Mouse (Mus musculus) CH12.LX (cell line): Measurements from ENCODE around the gene Hps3. TPM values are rescaled to one million over a fixed set of nuclear protein-coding genes. Genes with fewer than 3 reads are reported as not detected.
"Not testable (repeated sequence)": the region's sequence is repeated elsewhere in the genome, so short reads cannot be mapped to it uniquely, and the experiment has no call there.

Experiments
- DNase-seq: peaks from one replicate; pipeline ENCODE4 v3.0.0-alpha.2; 2013; ENCODE audit errors: extremely low read depth
- H3K27ac ChIP-seq: 2 replicates; pipeline ENCODE4 v1.5.1; 2012; ENCODE audit warnings: low read depth, mild to moderate bottlenecking, control low read depth, moderate library complexity; ENCODE audit not compliant: insufficient read depth
- H3K27me3 ChIP-seq: replicated peaks from 2 replicates; pipeline ENCODE3; 2012; ENCODE audit warnings: inconsistent platforms
- H3K36me3 ChIP-seq, 2 experiments: replicated peaks in 1 of 2; 2 replicates each; pipeline versions ENCODE3 to v1.6.1; 2012; ENCODE audit warnings: inconsistent platforms in 1 of 2, low read length in 1 of 2, mild to moderate bottlenecking in 1 of 2, mixed read lengths in 1 of 2, moderate library complexity in 1 of 2; ENCODE audit not compliant: control insufficient read depth in 1 of 2, insufficient read depth in 1 of 2
- H3K4me1 ChIP-seq, 2 experiments: 2 replicates each; pipeline ENCODE4 v1.6.1; 2012; ENCODE audit warnings: inconsistent platforms in 1 of 2, moderate library complexity in 1 of 2; ENCODE audit not compliant: insufficient read depth in 2 of 2, control insufficient read depth in 1 of 2
- H3K4me2 ChIP-seq: 2 replicates; pipeline ENCODE4 v1.6.1; 2012; ENCODE audit warnings: low read depth, mild to moderate bottlenecking, control low read depth; ENCODE audit not compliant: poor library complexity, insufficient read depth, severe bottlenecking
- H3K4me3 ChIP-seq, 3 experiments: fragments of 150-350 bp in 1 of 3; sonication (generic) in 1 of 3; replicated peaks in 1 of 3; 2 replicates each; pipeline versions ENCODE3 to v1.5.1; 2011 to 2012; ENCODE audit warnings: low read depth in 2 of 3, low read length in 2 of 3, mild to moderate bottlenecking in 2 of 3, moderate library complexity in 2 of 3, control low read depth in 1 of 3, improper control_type of control experiment in 1 of 3, inconsistent platforms in 1 of 3, mixed read lengths in 1 of 3; ENCODE audit not compliant: poor library complexity in 1 of 3
- H3K79me2 ChIP-seq: replicated peaks from 2 replicates; pipeline ENCODE4 v1.6.1; 2012; ENCODE audit warnings: mild to moderate bottlenecking, moderate library complexity; ENCODE audit not compliant: control insufficient read depth, poor library complexity, insufficient read depth, severe bottlenecking; ENCODE audit errors: extremely low read depth
- H3K9ac ChIP-seq: 2 replicates; pipeline ENCODE4 v1.6.1; 2012; ENCODE audit warnings: low read depth, mild to moderate bottlenecking, control low read depth, moderate library complexity; ENCODE audit not compliant: insufficient read depth
- H3K9me3 ChIP-seq: replicated peaks from 2 replicates; pipeline ENCODE3; 2012; ENCODE audit warnings: low read length, inconsistent platforms, mixed read lengths
- BHLHE40 ChIP-seq: IDR thresholded peaks from 2 replicates; pipeline ENCODE4 v1.6.1; 2011; ENCODE audit warnings: mild to moderate bottlenecking, low read depth, low read length, improper control_type of control experiment
- E2F4 ChIP-seq: IDR thresholded peaks from 2 replicates; pipeline ENCODE4 v1.6.1; 2011; ENCODE audit warnings: low read depth, low read length, improper control_type of control experiment; ENCODE audit not compliant: insufficient replicate concordance
- EP300 ChIP-seq: IDR thresholded peaks from 2 replicates; pipeline ENCODE4 v1.6.1; 2011; ENCODE audit warnings: low read length, improper control_type of control experiment
- KAT2A ChIP-seq: IDR thresholded peaks from 2 replicates; pipeline ENCODE4 v1.6.1; 2012; ENCODE audit warnings: low read length, improper control_type of control experiment, inconsistent platforms; ENCODE audit not compliant: insufficient replicate concordance
- MEF2A ChIP-seq: IDR thresholded peaks from 2 replicates; pipeline ENCODE4 v1.6.1; 2014; ENCODE audit warnings: low read depth, mild to moderate bottlenecking, inconsistent platforms, low read length, improper control_type of control experiment, borderline replicate concordance
- RAD21 ChIP-seq: IDR thresholded peaks from 2 replicates; pipeline ENCODE4 v1.6.1; 2011; ENCODE audit warnings: low read depth, mild to moderate bottlenecking, low read length, improper control_type of control experiment, moderate library complexity
- SIN3A ChIP-seq: IDR thresholded peaks from 2 replicates; pipeline ENCODE4 v1.6.1; 2012; ENCODE audit warnings: low read length, improper control_type of control experiment, inconsistent platforms
- UBTF ChIP-seq: IDR thresholded peaks from 2 replicates; pipeline ENCODE4 v1.6.1; 2012; ENCODE audit warnings: low read depth, mild to moderate bottlenecking, inconsistent platforms, low read length, improper control_type of control experiment, moderate library complexity
- ZNF384 ChIP-seq: IDR thresholded peaks from 2 replicates; pipeline ENCODE4 v1.6.1; 2012; ENCODE audit warnings: low read depth, low read length, improper control_type of control experiment, inconsistent platforms
- dilution Hi-C: fragments of 300-500 bp; cut with MboI; formaldehyde crosslinking; loops from 2 replicates; pipeline ENCODE4 v1.14.3; 2020; ENCODE audit warnings: low sequenced_read_pairs; ENCODE audit not compliant: extremely low pct_unique_long_range_greater_than_20kb, extremely low pct_ligation_motif_present
- in situ Hi-C: fragments of 300-500 bp; cut with MboI; formaldehyde crosslinking; loops from 3 replicates; pipeline ENCODE4 v1.14.3; 2019; ENCODE audit warnings: low sequenced_read_pairs, low pct_ligation_motif_present, low pct_unique_long_range_greater_than_20kb, mixed read lengths
- polyA plus RNA-seq: library from polyadenylated mRNA; unstranded; fragments of >175 nt; gene quantifications from 2 replicates; pipeline ENCODE4 v1.2.1, GENCODE M21; 2012; ENCODE audit warnings: low read depth; ENCODE audit not compliant: insufficient read length
- total RNA-seq, 2 experiments: library from RNA; depleted of rRNA; stranded (reverse); fragments of 300-350 nt in 1 of 2; fragments of >200 nt in 1 of 2; gene quantifications; 2 replicates each; pipeline ENCODE4 v1.2.3; 2012 to 2014

Gene Hps3
- total and polyA plus RNA-seq, 3 experiments: 18.2 to 37.3 (median 31.8) TPM

DNA sequence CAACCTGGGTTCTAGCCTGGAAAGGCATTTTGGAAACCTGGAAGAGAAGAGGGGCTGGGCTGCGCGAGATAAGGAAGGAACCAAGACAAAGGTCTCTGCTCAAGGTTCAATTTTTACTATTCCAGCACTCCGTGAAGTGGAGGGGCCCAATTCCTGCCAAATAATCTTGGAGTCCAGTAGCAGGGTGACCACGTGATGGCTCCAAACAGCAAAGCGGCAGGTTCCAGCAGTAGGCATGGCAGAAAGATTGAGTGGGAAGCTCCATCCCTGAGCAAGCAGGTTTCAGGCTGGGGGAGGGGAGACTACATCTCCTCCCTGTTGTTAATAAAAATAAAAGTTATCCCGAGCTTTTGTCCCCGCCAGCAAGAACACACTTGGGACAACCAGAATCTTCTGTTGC, 6.3 kb upstream of the Hps3 start:
- in situ Hi-C loops: not testable (repeated sequence)

DNA sequence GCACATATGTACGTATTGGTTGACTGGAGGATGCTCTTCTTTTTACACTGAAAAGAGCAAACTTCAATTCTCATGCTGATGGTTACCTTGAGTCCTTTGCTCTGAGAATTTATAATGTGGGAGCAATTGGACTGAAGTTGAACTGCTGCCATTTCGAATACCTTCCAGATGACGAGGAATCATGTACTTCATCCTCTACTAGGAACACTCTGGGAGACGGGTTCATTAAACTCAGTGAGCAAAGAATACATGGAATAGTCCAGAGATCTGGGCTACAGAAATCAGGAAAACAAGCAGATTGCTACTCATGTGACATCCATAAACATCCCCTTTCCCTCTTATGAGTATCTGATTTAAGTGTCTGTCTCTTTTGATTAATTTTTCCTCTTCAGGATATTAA, 954 bp upstream of the Hps3 start:
- Histone ChIP-seq H3K4me2 (no peak overlapping the region), H3K36me3 (no peaks in the 10 kb centered on the region), H3K79me2 (peaks cover 18% of the 10 kb centered on the region), H3K9me3 (no peaks in the 10 kb centered on the region), H3K9ac (peak overlapping the region; percentile 40; the same call in 1 of the 2 replicates), H3K4me3 (no peak overlapping the region), H3K27me3 (no peaks in the 10 kb centered on the region), H3K4me1 (peaks cover 7 to 13% of the 10 kb centered on the region in 2 experiments; a peak in 3 of 4 replicates), H3K27ac (no peak overlapping the region)
- DNase-seq: no peak
- dilution Hi-C loops (no loop called here), in situ Hi-C loops (no loop called here)
- TF ChIP-seq ZNF384 (no peak), E2F4 (no peak), EP300 (no peak), RAD21 (no peak), SIN3A (no peak), KAT2A (no peak), UBTF (no peak), BHLHE40 (no peak)

More for the DNA sequence above, 6.3 kb upstream of the Hps3 start:
- DNase-seq, H3K4me2 ChIP-seq, H3K79me2 ChIP-seq, H3K9ac ChIP-seq, H3K36me3 ChIP-seq, H3K4me1 ChIP-seq, H3K9me3 ChIP-seq, dilution Hi-C loops, H3K4me3 ChIP-seq, H3K27ac ChIP-seq, H3K27me3 ChIP-seq: not testable (repeated sequence)

DNA sequence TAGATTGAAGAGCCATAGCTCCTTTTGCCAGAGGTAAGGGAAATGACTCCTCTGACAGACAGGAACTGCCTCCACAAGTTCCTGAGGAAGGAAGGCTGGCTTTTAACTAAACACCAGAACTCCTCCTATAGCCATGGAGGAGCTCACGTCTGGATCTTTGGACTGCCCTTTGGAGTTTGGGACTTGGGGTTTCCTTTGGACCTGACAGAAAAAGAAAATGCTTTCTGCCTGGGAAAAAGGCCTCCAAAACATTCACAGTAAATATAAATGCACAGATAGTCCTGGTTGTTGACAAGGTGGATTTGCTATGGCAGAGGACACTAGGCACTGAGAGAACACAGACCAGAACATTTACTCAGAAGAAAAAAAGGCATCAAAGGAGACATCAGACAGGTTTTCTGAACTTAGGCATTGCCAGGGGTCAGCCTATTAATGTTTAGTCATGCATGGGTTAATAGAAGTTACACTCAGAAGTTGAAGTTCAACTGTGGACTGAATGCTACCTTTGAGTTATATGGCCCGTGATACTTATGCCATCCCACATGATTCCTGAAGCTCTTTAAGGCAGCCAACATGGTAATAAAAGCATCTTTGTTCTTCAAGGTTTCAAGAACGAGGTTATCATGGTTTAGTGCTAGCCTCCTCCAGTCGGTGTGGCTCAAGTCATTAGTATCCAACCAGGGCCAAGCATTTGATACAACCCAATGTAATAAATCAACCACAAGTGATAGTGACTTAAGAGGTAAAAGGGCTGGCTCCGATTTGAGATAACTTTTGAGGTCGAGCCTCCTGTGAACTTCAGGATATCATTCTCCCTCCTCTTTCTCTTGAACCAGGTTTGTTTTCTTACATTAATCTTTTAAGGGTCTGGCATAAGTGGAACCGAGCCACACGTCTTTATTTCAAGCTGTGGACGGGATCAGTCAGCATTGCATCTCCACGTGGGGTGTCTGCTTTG, 1.1 kb downstream of the Hps3 start:
- Histone ChIP-seq H3K4me3 (peak overlapping the region; percentile 59 to 89 (median 72)), H3K79me2 (peaks cover 29% of the 10 kb centered on the region), H3K27ac (peak overlapping the region; percentile 90), H3K4me2 (peak overlapping the region; percentile 100), H3K9me3 (no peaks in the 10 kb centered on the region), H3K4me1 (peaks cover 10 to 32% of the 10 kb centered on the region in 2 experiments)
- in situ Hi-C loops (no loop called here), dilution Hi-C loops (no loop called here)
- DNase-seq: no peak
- TF ChIP-seq RAD21 (no peak), MEF2A (no peak)
- TF ChIP-seq, all 38 proteins: peak for 0
- H3K9ac ChIP-seq: peak overlapping the region; percentile 87
- H3K27me3 ChIP-seq: no peaks in the 10 kb centered on the region
- H3K36me3 ChIP-seq: peaks cover 0 to 9% of the 10 kb centered on the region in 2 experiments
